Mouse (Mus musculus) hindbrain, embryonic 16.5 days (tissue): ENCODE data around the gene Mpv17l2. TPM values are rescaled to one million over a fixed set of nuclear protein-coding genes. Genes with fewer than 3 reads are reported as not detected.
A peak's percentile ranks its signal among the peaks of the same experiment; 100 is the strongest.

Experiments used
- ATAC-seq: fragments of 200-750 bp; cut with Nextera tagmentation; 2 replicates; pipeline ENCODE4 v1.8.0; 2017; ENCODE audit warnings: moderate TSS enrichment, moderate library complexity
- H3K27ac ChIP-seq: fragments of 300-500 bp; sonication (generic); 2 replicates; pipeline ENCODE4 v1.5.1; 2014; ENCODE audit warnings: low read depth, mild to moderate bottlenecking, control low read depth, low read length, moderate library complexity
- H3K27me3 ChIP-seq: fragments of 300-500 bp; sonication (generic); replicated peaks from 2 replicates; pipeline ENCODE4 v1.6.1; 2014; ENCODE audit warnings: low read length; ENCODE audit not compliant: control insufficient read depth, insufficient read depth
- H3K36me3 ChIP-seq: fragments of 300-500 bp; sonication (generic); 2 replicates; pipeline ENCODE4 v1.6.1; 2014; ENCODE audit warnings: mild to moderate bottlenecking, low read length, moderate library complexity, mixed read lengths; ENCODE audit not compliant: control insufficient read depth, insufficient read depth
- H3K4me1 ChIP-seq: fragments of 300-500 bp; sonication (generic); 2 replicates; pipeline ENCODE4 v1.6.1; 2014; ENCODE audit warnings: low read depth, low read length; ENCODE audit not compliant: control insufficient read depth, insufficient read depth
- H3K4me2 ChIP-seq: fragments of 300-500 bp; sonication (generic); 2 replicates; pipeline ENCODE4 v1.6.1; 2014; ENCODE audit warnings: mild to moderate bottlenecking, low read length, control low read depth, moderate library complexity
- H3K4me3 ChIP-seq: fragments of 300-500 bp; sonication (generic); 2 replicates; pipeline ENCODE4 v1.5.1; 2014; ENCODE audit warnings: mild to moderate bottlenecking, low read length, control low read depth, moderate library complexity
- H3K9ac ChIP-seq: fragments of 300-500 bp; sonication (generic); 2 replicates; pipeline ENCODE4 v1.6.1; 2014; ENCODE audit warnings: low read depth, mild to moderate bottlenecking, control low read depth, low read length, moderate library complexity
- H3K9me3 ChIP-seq: fragments of 300-500 bp; sonication (generic); 2 replicates; pipeline ENCODE4 v1.6.1; 2014; ENCODE audit warnings: mild to moderate bottlenecking, low read length, moderate library complexity; ENCODE audit not compliant: control insufficient read depth
- WGBS: fragments of 180-500 bp; shearing (Covaris S2); extraction: QIAGEN DNeasy Blood & Tissue Kit; methylation state at CpG from one replicate; pipeline ENCODE4 v1.1.7; 2014; 5-methylcytosine and 5-hydroxymethylcytosine counted together
- polyA plus RNA-seq: library from polyadenylated mRNA; unstranded; fragments of >200 nt; fragmentation: Nextera tagmentation; extraction: Ambion mirVana; gene quantifications from 2 replicates; pipeline ENCODE4 v1.2.1, GENCODE M21; 2015

Mpv17l2 gene
- polyA plus RNA-seq, 1 experiment from 2014 or later = 49.9 TPM

- H3K4me1 ChIP-seq = peaks cover 42% of the 10 kb centered on the region
- no peaks in the 10 kb centered on the region for H3K9me3 ChIP-seq
- no peak overlapping the region for H3K27ac ChIP-seq
- no peak for ATAC-seq
- H3K36me3 ChIP-seq = peaks cover 41% of the 10 kb centered on the region
- H3K9ac ChIP-seq = 0 out of 2 replicates have a peak overlapping the region, but pooled peaks have one; percentile 9
- no peaks in the 10 kb centered on the region for H3K27me3 ChIP-seq
- no peak overlapping the region for H3K4me3 ChIP-seq
- 95% methylated on average over 13 of the region's 13 CpGs for WGBS
- no peak overlapping the region for H3K4me2 ChIP-seq
Measured at GRCm38 (mm10) chr8:70770748-70771147, 10.0 kb upstream of the Mpv17l2 start.

GRCm38 (mm10) chr8:70769858-70770257 is 9.1 kb upstream of the Mpv17l2 start:
- no peak overlapping the region; the same call in 1 of the 2 replicates for H3K9ac ChIP-seq
- 76% methylated on average over 12 of the region's 12 CpGs for WGBS
- peaks cover 41% of the 10 kb centered on the region for H3K36me3 ChIP-seq
- peaks cover 33% of the 10 kb centered on the region for H3K4me1 ChIP-seq
- no peak overlapping the region for H3K4me3 ChIP-seq
- H3K27me3 ChIP-seq = no peaks in the 10 kb centered on the region
- no peaks in the 10 kb centered on the region for H3K9me3 ChIP-seq
- no peak overlapping the region for H3K4me2 ChIP-seq
- no peak overlapping the region; the same call in 1 of the 2 replicates for H3K27ac ChIP-seq
- no peak for ATAC-seq

- peaks cover 41% of the 10 kb centered on the region for H3K36me3 ChIP-seq
- peaks cover 28% of the 10 kb centered on the region for H3K4me1 ChIP-seq
- no peaks in the 10 kb centered on the region for H3K27me3 ChIP-seq
- WGBS = 8% methylated on average over 26 of the region's 26 CpGs
- H3K9me3 ChIP-seq = no peaks in the 10 kb centered on the region
- H3K9ac ChIP-seq = no peak overlapping the region; the same call in 1 of the 2 replicates
- H3K4me2 ChIP-seq = no peak overlapping the region
- no peak overlapping the region for H3K4me3 ChIP-seq
- peak; percentile 72 for ATAC-seq
- no peak overlapping the region for H3K27ac ChIP-seq
Measured at GRCm38 (mm10) chr8:70769359-70769758, 8.6 kb upstream of the Mpv17l2 start.

DNA sequence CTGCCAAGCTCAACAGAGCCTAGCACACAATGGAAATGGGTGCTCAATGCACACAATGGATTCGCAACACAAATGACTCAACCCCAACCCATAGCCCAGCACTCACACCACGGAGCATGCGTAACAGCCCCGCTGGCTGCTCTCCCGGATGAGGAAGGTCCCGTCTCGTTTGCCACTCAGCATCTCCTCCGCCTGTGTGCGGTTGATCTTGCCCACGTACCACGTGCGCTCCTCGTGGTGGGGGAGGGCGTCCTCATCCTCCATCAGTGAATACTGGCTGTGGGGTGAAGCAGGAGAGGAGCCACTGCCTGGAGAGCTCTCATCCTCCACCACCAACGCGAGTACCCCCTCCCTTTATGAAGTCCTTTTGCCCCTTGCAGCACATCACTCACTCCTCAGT is 8.2 kb upstream of the Mpv17l2 start:
- WGBS = 86% methylated on average over 16 of the region's 16 CpGs
- peaks cover 41% of the 10 kb centered on the region for H3K36me3 ChIP-seq
- H3K27ac ChIP-seq = no peak overlapping the region
- H3K27me3 ChIP-seq = no peaks in the 10 kb centered on the region
- H3K4me1 ChIP-seq = peaks cover 24% of the 10 kb centered on the region
- ATAC-seq = peak; percentile 0
- H3K9ac ChIP-seq = no peak overlapping the region
- H3K9me3 ChIP-seq = no peaks in the 10 kb centered on the region
- no peak overlapping the region for H3K4me2 ChIP-seq
- H3K4me3 ChIP-seq = no peak overlapping the region

- Histone ChIP-seq H3K4me3 (no peak overlapping the region), H3K9ac (no peak overlapping the region), H3K4me2 (no peak overlapping the region), H3K4me1 (peaks cover 18% of the 10 kb centered on the region), H3K9me3 (no peaks in the 10 kb centered on the region), H3K36me3 (peaks cover 40% of the 10 kb centered on the region), H3K27me3 (no peaks in the 10 kb centered on the region), H3K27ac (no peak overlapping the region)
- 95% methylated on average over 32 of the region's 32 CpGs for WGBS
- ATAC-seq = no peak
Measured at GRCm38 (mm10) chr8:70768231-70768776, 7.6 kb upstream of the Mpv17l2 start.

DNA sequence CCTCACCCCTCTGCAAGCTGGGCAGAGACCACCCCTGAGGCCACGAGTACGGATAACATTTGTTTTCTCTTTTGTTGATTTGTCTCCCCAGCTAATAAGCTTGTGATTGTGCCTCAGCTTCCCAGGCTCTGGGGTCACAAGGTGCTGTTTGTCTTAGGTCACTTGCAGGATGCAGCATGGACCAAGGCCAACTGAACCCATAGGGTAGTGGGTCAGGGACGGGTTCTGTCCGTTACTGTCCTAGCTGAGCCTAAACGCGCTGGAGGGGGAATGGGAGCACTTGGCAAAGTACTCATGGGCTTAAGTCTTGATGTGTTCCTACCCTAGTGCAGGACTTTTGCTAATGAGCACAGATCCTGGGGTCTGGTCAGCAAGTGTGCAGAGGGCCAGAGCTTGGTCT is 6.8 kb upstream of the Mpv17l2 start:
- Histone ChIP-seq H3K4me2 (no peak overlapping the region), H3K9ac (no peak overlapping the region), H3K36me3 (peaks cover 37% of the 10 kb centered on the region), H3K4me1 (peaks cover 10% of the 10 kb centered on the region), H3K27ac (no peak overlapping the region), H3K4me3 (no peak overlapping the region), H3K27me3 (no peaks in the 10 kb centered on the region), H3K9me3 (no peaks in the 10 kb centered on the region)
- no peak for ATAC-seq
- WGBS = 77% methylated on average over 6 of the region's 6 CpGs

- no peak overlapping the region for H3K27ac ChIP-seq
- H3K4me2 ChIP-seq = peak overlapping the region; percentile 48
- peak overlapping the region; percentile 22 for H3K4me3 ChIP-seq
- H3K36me3 ChIP-seq = peaks cover 34% of the 10 kb centered on the region
- no peak for ATAC-seq
- peak overlapping the region; percentile 41 for H3K9ac ChIP-seq
- H3K27me3 ChIP-seq = no peaks in the 10 kb centered on the region
- 7% methylated on average over 21 of the region's 21 CpGs for WGBS
- H3K4me1 ChIP-seq = peaks cover 8% of the 10 kb centered on the region
- no peaks in the 10 kb centered on the region for H3K9me3 ChIP-seq
Measured at GRCm38 (mm10) chr8:70766571-70767440, 6.1 kb upstream of the Mpv17l2 start.

GRCm38 (mm10) chr8:70765838-70766570 is 5.3 kb upstream of the Mpv17l2 start:
- no peaks in the 10 kb centered on the region for H3K9me3 ChIP-seq
- ATAC-seq = no peak
- H3K27ac ChIP-seq = no peak overlapping the region
- H3K9ac ChIP-seq = peak overlapping the region; percentile 41
- peak overlapping the region; percentile 22 for H3K4me3 ChIP-seq
- H3K36me3 ChIP-seq = peaks cover 26% of the 10 kb centered on the region
- H3K4me2 ChIP-seq = peak overlapping the region; percentile 48
- peaks cover 8% of the 10 kb centered on the region for H3K4me1 ChIP-seq
- H3K27me3 ChIP-seq = no peaks in the 10 kb centered on the region
- WGBS = 2% methylated on average over 34 of the region's 34 CpGs

- no peak overlapping the region for H3K4me3 ChIP-seq
- 88% methylated on average over 9 of the region's 9 CpGs for WGBS
- H3K9me3 ChIP-seq = no peaks in the 10 kb centered on the region
- H3K4me1 ChIP-seq = peaks cover 9% of the 10 kb centered on the region
- H3K36me3 ChIP-seq = peaks cover 19% of the 10 kb centered on the region
- H3K27ac ChIP-seq = no peak overlapping the region
- ATAC-seq = no peak
- H3K9ac ChIP-seq = no peak overlapping the region
- no peaks in the 10 kb centered on the region for H3K27me3 ChIP-seq
- peak overlapping the region; percentile 48; the same call in 1 of the 2 replicates for H3K4me2 ChIP-seq
Measured at GRCm38 (mm10) chr8:70765329-70765728, 4.6 kb upstream of the Mpv17l2 start.
